Mouse (Mus musculus): Measurements from ENCODE around the gene Nol10.

Nol10 gene

DNA sequence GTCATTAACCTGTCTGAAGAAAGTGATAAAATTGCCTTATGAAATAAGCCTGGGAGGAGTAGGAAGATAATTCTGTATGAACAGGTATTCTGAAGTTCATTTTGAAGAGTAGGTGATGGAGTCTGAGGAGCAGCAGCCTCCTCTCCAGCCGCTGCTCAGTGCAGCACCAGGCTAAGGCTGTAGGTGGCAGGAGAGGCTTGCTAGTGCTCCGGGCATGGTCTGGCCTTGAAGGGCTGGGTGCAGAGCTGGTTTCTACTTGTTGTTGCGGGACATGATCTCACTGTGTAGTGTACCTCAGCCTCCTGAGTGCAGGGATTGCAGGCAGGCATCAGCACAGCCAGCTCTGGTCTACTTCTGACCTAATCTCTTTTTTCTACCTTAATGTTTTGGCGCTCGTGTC lies 18.7 kb downstream of the Nol10 start:
- peak; percentile 60 to 66 for DNase-seq

DNA sequence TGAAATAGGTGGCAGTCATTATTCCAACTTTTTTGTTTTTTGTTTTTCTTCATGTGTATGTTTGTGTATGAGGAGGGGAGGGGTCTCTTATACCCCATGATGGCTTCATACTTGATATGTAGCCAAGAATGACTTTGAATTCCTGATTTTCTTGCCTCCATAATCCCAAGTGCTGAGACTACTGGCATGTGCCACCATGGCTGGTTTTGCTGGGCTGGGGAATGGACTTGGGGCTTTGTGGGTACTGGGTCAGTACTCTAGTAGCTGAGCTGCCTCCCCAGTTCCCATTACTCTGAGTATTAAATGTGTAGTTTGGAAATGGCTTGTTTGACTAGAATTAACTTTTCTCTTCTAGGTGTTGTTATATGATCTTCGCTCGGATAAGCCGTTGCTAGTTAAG lies 20.9 kb downstream of the Nol10 start:
- no peak for DNase-seq

GRCm38 (mm10) chr12:17369551-17370325 lies 21.5 kb downstream of the Nol10 start:
- peak in 1 of 2 experiments; percentile 14 for DNase-seq

- peak in 1 of 2 experiments; percentile 12 for DNase-seq
Observed at GRCm38 (mm10) chr12:17371589-17372235, 23.5 kb downstream of the Nol10 start.

DNA sequence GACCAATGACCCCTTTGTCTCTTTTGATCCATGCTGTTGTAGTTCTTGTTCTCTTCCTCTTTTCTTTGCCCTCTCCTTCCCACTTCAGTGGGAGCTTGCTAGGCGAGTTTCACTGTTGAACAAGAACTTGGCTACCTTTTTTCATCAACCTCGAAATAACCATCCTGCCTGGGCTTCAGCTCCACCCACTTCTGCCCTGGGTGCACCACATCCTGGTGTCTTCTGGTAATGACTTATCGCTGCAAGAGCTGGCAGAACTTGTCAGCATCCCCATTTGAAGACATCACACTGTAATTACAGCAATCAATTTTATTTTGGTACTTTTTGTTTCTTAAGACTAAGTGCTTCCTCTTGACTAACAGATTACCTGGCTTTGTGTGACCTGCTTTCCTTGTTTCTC lies 24.4 kb downstream of the Nol10 start:
- no peak for DNase-seq

DNA sequence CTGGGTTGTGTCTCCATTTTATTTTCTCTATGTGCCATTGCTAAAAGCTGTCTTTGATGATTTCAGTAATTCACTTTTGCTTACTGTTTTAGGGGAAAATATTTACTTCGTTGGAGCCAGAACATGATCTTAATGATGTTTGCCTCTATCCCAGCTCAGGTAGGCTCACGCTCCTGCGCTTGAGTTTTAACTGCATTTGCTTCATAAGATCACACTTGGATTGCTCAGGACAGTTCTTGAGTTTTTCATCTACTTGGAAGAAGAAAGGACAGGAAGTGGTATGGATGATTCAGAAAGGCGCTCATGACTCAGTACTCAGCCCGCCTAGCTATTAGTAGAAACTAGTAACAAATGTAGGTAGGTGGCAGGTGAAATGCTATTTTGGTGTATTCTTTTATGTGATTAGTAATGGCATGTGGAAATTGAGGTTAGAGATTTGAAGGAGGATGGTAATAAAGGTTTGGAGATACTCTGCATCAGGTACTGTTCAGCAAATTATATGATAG lies 25.3 kb downstream of the Nol10 start:
- DNase-seq = no peak

GRCm38 (mm10) chr12:17375243-17375642 lies 27.0 kb downstream of the Nol10 start:
- no peak for DNase-seq

- peak; percentile 8 to 13 for DNase-seq
Observed at GRCm38 (mm10) chr12:17376521-17376920, 28.3 kb downstream of the Nol10 start.

DNA sequence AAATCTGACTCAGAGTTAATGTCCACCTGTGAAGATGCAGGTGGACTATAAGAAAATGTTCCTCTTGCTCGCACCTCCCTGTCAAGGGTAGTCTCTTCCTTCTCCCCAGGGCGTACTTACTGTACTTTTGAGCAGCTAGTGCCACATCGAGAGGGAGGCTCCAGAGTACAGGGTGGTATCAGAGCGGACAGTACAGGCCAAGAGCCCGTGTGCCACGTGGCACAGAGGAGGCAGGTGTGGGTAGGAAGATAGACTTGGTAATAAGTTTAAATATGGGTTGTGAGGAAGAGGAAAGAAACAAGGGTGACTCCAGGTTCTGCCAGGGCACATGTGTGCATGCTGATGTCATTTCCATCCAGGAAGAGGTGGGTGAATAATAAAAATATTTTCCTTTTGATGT lies 32.7 kb downstream of the Nol10 start:
- no peak for DNase-seq

- DNase-seq = no peak
Observed at GRCm38 (mm10) chr12:17382759-17383158, 34.5 kb downstream of the Nol10 start.

DNA sequence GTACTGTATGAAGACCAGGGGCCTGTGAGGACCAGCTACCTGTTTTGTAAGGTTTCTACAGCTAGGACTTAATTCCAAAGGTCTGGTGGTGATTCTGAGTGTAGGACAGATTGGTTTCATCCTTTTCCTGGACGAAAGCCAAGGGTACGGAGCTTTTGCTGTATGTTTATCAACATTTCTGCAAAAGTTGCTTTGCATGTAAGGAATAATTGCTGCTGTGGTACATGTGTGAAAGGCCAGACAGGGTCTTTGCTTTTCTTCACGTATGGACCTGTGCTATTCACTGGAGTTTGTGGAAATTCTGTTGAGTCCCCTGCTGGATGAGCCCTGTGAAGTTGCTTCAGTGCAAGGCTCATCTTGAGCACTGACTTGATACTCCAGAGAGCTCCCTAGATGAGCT lies 38.6 kb downstream of the Nol10 start:
- no peak for DNase-seq

GRCm38 (mm10) chr12:17387332-17388135 lies 39.3 kb downstream of the Nol10 start:
- no peak for DNase-seq

- DNase-seq = no peak
Observed at GRCm38 (mm10) chr12:17388136-17388437, 39.8 kb downstream of the Nol10 start.

- DNase-seq = no peak
Observed at GRCm38 (mm10) chr12:17390036-17390435, 41.8 kb downstream of the Nol10 start.

DNA sequence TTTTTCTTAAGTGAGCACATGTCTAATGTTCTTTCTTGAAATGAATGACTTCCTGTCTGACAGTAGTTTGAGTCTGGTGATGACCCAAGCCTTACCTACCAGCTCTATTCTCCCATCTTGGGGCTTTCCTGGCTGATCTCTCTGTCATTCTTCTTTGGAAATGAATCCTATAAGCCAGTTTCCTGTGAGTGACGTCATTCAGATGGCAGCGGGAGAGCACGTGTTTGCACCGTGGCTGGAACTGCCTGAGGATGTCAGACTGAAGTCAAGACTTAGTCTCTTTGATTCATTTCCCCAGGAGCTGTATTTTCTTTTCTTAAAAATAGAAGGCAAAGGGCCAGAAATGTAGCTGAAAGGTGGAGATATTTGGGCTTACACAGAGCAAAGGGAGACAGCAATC lies 42.3 kb downstream of the Nol10 start:
- no peak for DNase-seq

DNA sequence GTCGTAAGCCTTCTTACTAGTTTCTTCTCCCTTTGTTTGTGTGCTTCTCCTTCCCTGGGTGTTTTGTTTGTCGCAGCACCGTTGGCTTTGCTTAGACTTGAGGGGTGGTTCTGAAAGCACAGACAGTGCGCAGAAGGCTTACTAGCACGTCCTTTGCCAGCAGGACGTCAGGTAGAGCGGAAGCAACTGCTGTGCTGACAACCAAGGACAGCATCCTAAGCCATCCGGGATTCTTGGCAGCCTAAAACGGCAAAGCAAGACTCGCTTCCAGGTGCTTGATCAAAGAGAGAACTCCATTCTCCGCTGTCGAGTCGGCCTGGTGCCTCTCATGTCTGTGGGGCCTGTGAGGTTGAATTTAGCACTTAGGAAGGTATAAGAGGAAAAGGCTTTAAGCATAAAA lies 44.9 kb downstream of the Nol10 start:
- DNase-seq = no peak

DNA sequence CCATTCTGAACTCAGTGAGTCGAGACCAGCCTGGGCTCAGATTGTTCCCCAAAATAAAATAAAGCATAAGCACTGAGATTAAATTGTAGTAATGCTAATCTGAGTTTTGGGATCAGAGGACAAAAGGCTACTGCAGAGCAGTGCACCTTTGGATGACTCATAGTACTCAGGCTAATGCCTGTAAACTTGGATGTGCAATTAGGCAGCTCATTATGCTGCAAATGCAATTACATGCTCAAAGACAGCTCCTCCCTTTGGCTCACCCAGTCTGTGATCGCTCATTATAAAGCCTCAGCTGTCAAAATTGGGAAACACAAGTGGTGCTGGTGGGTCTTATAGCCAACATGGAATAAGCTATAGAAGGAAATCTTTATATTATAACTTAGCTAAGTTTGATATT lies 48.9 kb downstream of the Nol10 start:
- no peak for DNase-seq

DNA sequence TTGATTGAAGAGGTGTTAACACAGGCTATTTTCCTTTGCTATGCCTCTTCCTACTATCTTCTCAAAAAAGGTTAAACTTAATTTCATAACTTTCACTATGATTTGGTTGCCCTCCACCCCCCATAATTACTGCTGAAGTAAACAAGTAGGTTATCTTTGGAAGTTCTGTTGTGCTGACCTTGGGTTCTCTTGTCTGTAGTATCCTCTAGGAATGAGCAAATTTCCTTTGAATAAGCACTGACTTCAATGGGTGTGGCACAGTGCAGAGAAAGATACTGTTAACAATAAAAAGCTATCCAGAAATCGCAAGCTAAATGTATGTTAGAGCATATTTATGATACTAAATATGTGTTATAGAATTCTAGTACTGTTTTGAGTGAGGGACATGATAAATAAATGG lies 53.2 kb downstream of the Nol10 start:
- DNase-seq = no peak

DNA sequence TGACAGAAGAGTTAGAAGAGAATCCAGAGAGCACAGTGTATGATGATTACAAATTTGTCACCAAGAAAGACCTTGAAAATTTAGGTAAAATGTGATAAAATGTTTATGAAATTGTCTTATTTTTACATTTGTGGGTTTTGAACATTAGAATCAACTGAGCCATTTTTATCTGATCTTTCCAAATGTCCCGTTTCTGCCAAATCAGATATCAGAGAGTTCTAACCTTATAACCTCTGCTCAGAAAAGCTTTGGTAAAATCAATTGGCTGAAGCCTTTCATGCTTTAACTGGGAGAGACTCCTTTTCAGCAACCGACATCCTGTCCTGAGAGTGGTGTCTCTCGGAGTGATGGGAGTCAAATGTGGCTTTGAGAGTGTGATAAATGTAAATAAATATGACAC lies 53.9 kb downstream of the Nol10 start:
- DNase-seq = no peak

- no peak for DNase-seq
Observed at GRCm38 (mm10) chr12:17403998-17404397, 55.7 kb downstream of the Nol10 start.

- DNase-seq = no peak
Observed at GRCm38 (mm10) chr12:17406825-17407224, 58.6 kb downstream of the Nol10 start.

- DNase-seq = no peak
Observed at GRCm38 (mm10) chr12:17408312-17408711, 60.1 kb downstream of the Nol10 start.

- no peak for DNase-seq
Observed at GRCm38 (mm10) chr12:17411242-17411641, 63.0 kb downstream of the Nol10 start.
